ENCODE assay signal across 30 mouse cellular contexts in the genomic region with DNA sequence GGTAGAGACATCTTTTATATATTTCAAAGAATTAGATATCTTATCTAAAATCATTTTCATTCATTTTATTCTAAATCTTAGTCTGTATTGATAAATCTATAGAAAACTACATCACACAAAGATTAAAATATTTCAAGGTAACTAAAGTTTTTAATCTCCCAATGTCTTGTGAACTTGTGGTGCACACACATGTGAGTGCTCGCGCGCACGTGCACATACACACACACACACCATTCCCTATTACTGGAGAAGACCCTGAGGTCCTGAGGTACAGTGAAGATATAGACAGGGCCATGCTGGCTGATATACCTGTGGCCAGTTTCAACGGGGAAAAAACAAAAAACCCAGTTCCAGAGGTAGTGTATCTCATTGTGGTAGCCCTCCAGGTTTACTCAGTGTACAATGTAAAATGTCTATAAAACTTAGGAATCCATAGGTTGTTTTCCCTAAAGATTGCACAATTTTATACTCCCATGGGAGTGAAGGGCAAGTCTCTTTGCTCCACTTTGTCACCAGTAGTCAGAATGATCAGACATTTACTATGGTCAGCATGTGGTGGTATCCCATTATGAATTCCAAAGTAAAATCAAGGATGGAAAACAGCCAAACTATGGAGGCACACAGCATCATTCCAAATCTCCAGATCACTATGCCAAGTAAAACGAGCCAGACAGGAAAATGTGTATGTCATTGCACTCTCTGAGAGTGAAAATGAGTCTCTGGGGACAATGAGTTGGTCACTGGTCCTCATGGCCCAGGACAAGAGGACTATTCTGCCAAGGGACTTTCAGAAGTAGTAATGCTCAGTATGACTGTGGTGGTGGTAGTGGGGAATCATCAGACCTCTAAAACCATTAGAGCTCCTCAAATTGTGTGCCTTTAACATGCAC. TPM values are rescaled to one million over a fixed set of nuclear protein-coding genes. Genes with fewer than 3 reads are reported as not detected.
DNase-seq lines count a peak whose midpoint lies in the region; ATAC-seq and TF ChIP-seq lines count a peak whose summit lies in the region.
"Had no signal": no experiment of that assay in that cellular context is flagged by ENCODE, and none has a peak within 500 bp of the region (broad histone marks: within the 10 kb centered on the region; RNA-seq: fewer than 3 reads in every experiment).

No protein-coding gene starts in this region.

- no peaks in the 10 kb centered on the region for H3K79me2 ChIP-seq in C2C12 (ENCODE audit: control insufficient read depth, insufficient read depth)

- no peak for ATAC-seq in lung, embryonic 14.5 days (ENCODE audit: insufficient read depth)
- ATAC-seq: forebrain, embryonic 15.5 days; hindbrain, postnatal 0 days; inflammation-experienced regulatory T-cells, adult 6 months had no signal

- DNase-seq in heart, adult 11 months = peak; percentile 67
- DNase-seq in heart, postnatal 4 days = no peak
- DNase-seq in lung, embryonic 14.5 days = no peak
- no peak for DNase-seq in lung, postnatal 36 days
- DNase-seq in 3134 (ENCODE audit: extremely low read depth, insufficient read length, low spot score) = peak; percentile 20
- DNase-seq in urinary bladder, postnatal 25 days (ENCODE audit: low spot score) = no peak
- DNase-seq: adrenal gland, adult 2 months; adrenal gland, postnatal 14 days; cerebellum, adult 11-12 months; cerebellum, adult 8-10 months; cerebellum, postnatal 36 days; embryo, embryonic 11 days; gastrocnemius, postnatal 10 days; heart, adult 18-20 months; heart, postnatal 10 days; heart, postnatal 36 days had no signal

- no peak for TF ChIP-seq CTCF in lung, embryonic 14.5 days (IDR thresholded peaks at IDR 0.05; ENCODE audit: low read depth)
- TF ChIP-seq CTCF in C2C12 (IDR thresholded peaks at IDR 0.05; ENCODE audit: control insufficient read depth, insufficient read depth, insufficient read length) = no peak

- peaks cover 6% of the 10 kb centered on the region; the same call in 1 of the 2 replicates for H3K4me1 ChIP-seq in lung, embryonic 14.5 days (ENCODE audit: insufficient read depth)
- H3K4me1 ChIP-seq: embryonic facial prominence, embryonic 13.5 days; forebrain, embryonic 12.5 days; forebrain, embryonic 15.5 days had no signal

- H3K4me3 ChIP-seq in lung, embryonic 14.5 days (ENCODE audit: low read depth, low read length) = no peak overlapping the region
- H3K4me3 ChIP-seq in C2C12 (ENCODE audit: insufficient read depth, poor library complexity, severe bottlenecking) = no peak overlapping the region
- H3K4me3 ChIP-seq: embryonic facial prominence, embryonic 10.5 days; embryonic facial prominence, embryonic 13.5 days; erythroblast, embryonic 14.5 days; forebrain, embryonic 12.5 days; forebrain, embryonic 15.5 days; heart, embryonic 12.5 days; heart, embryonic 15.5 days had no signal

- H3K4me2 ChIP-seq in lung, embryonic 14.5 days = no peak overlapping the region
- H3K4me2 ChIP-seq: embryonic facial prominence, embryonic 13.5 days; forebrain, embryonic 12.5 days; forebrain, embryonic 15.5 days; heart, embryonic 12.5 days; heart, embryonic 15.5 days; hindbrain, embryonic 14.5 days had no signal

- no peak overlapping the region for H3ac ChIP-seq in C2C12 (ENCODE audit: control insufficient read depth, insufficient read length, low read depth)

- H3K9me3 ChIP-seq in lung, embryonic 14.5 days (ENCODE audit: low read depth, low read length) = no peaks in the 10 kb centered on the region
- H3K9me3 ChIP-seq: embryonic facial prominence, embryonic 10.5 days; embryonic facial prominence, embryonic 13.5 days; forebrain, embryonic 12.5 days; forebrain, embryonic 15.5 days; heart, embryonic 12.5 days; heart, embryonic 15.5 days had no signal

- H3K36me3 ChIP-seq in lung, embryonic 14.5 days (ENCODE audit: insufficient read depth) = no peaks in the 10 kb centered on the region
- H3K36me3 ChIP-seq in C2C12 (ENCODE audit: control insufficient read depth, insufficient read depth) = no peaks in the 10 kb centered on the region
- H3K36me3 ChIP-seq: embryonic facial prominence, embryonic 10.5 days; embryonic facial prominence, embryonic 13.5 days; forebrain, embryonic 12.5 days; forebrain, embryonic 15.5 days; G1E; heart, embryonic 12.5 days; heart, embryonic 15.5 days had no signal

- WGBS in lung, embryonic 14.5 days = 82% methylated on average over 6 of the region's 6 CpGs

- H3K9ac ChIP-seq in lung, embryonic 14.5 days = no peak overlapping the region
- H3K9ac ChIP-seq: embryonic facial prominence, embryonic 13.5 days; forebrain, embryonic 12.5 days; forebrain, embryonic 15.5 days; heart, embryonic 12.5 days; heart, embryonic 15.5 days; hindbrain, embryonic 14.5 days had no signal

- H3K27me3 ChIP-seq in lung, embryonic 14.5 days (ENCODE audit: insufficient read depth, low read length) = no peaks in the 10 kb centered on the region
- H3K27me3 ChIP-seq in C2C12 (ENCODE audit: control insufficient read depth, insufficient read depth, insufficient read length) = no peaks in the 10 kb centered on the region
- H3K27me3 ChIP-seq: CH12.LX; embryonic facial prominence, embryonic 13.5 days; forebrain, embryonic 12.5 days; forebrain, embryonic 15.5 days; heart, embryonic 12.5 days; heart, embryonic 15.5 days; Patski had no signal

- peak overlapping the region; percentile 55; the same call in 1 of the 2 replicates for H3K27ac ChIP-seq in lung, embryonic 14.5 days (ENCODE audit: low read depth)
- H3K27ac ChIP-seq: embryonic facial prominence, embryonic 10.5 days; embryonic facial prominence, embryonic 13.5 days; forebrain, embryonic 12.5 days; forebrain, embryonic 15.5 days; heart, embryonic 15.5 days; hindbrain, embryonic 14.5 days; hindbrain, postnatal 0 days had no signal

- no peaks in the 10 kb centered on the region for H3K79me3 ChIP-seq in C2C12 (ENCODE audit: low read depth)

TF ChIP-seq in C2C12, 6 proteins besides CTCF, POLR2A, EP300 and RAD21:
- TF ChIP-seq MYOD1 (IDR thresholded peaks at IDR 0.05; ENCODE audit: control insufficient read depth, insufficient read length, low read depth) = no peak
- no peak for TF ChIP-seq MAX (IDR thresholded peaks at IDR 0.05)
- TF ChIP-seq FOSL1 (IDR thresholded peaks at IDR 0.05; ENCODE audit: insufficient read depth, low read length, poor library complexity, severe bottlenecking) = no peak
- TF ChIP-seq MYOG (IDR thresholded peaks at IDR 0.05; ENCODE audit: control insufficient read depth, extremely low read depth, insufficient read length) = no peak
- TF ChIP-seq USF1 (IDR thresholded peaks at IDR 0.05; ENCODE audit: low read depth) = no peak
- peak; percentile 90 for TF ChIP-seq CEBPB (IDR thresholded peaks at IDR 0.05; ENCODE audit: low read depth)

RNA-seq across cellular contexts. Expression of gene Cd93, which starts 53.0 kb away (rescaled TPM):
- 100 to 1,000 TPM; 160 to 168 TPM for total RNA-seq in heart, postnatal 4 days (2021)
- 33.7 and 34.4 TPM in 2 replicates for polyA plus RNA-seq in lung, embryonic 14.5 days (2014; fragmentation: Nextera tagmentation; extraction: Ambion mirVana)
- polyA plus RNA-seq in C2C12 (2012; fragmentation: generic; extraction: Trizol) = 0.07 TPM

Comparison
In these comparisons a context has a peak if more than half of its experiments do, and no peak if none do; other contexts are left out.
1. DNase-seq: peak in heart, adult 11 months (single experiment) and 3134 (single experiment); none in heart, postnatal 4 days (single experiment), lung, embryonic 14.5 days (single experiment), lung, postnatal 36 days (single experiment) and urinary bladder, postnatal 25 days (single experiment).
2. RNA of gene Cd93, which starts 53.0 kb away (polyA plus RNA-seq): 33.7 to 34.4 TPM in lung, embryonic 14.5 days; 0.07 TPM in C2C12 (single experiment); every median in the first group is over 10 times any median in the second.